Mouse (Mus musculus): ENCODE measurements at regions not wholly inside any gene's neighbourhood (a gene's known extent, or its start where the extent isn't known, plus 50 kb on each side); places are given as distances from the start of the nearest gene placed in this dataset.

GRCm38 (mm10) chr14:25325887-25326286 lies 133.1 kb upstream of the Zmiz1 start:
- no peak for DNase-seq (ENCODE audit: low spot score)
- 80% methylated on average over 3 of the region's 3 CpGs for WGBS
- Histone ChIP-seq H3K36me3 (ENCODE audit: control insufficient read depth, insufficient read depth, low read length) (no peaks in the 10 kb centered on the region), H3K4me1 (replicated peaks; ENCODE audit: control insufficient read depth, insufficient read depth, low read length) (no peaks in the 10 kb centered on the region), H3K27me3 (ENCODE audit: control insufficient read depth, insufficient read depth, low read length) (no peaks in the 10 kb centered on the region), H3K27ac (ENCODE audit: low read depth, low read length) (no peak overlapping the region), H3K9me3 (ENCODE audit: control insufficient read depth, low read length) (no peaks in the 10 kb centered on the region), H3K4me2 (replicated peaks; ENCODE audit: low read depth, low read length) (no peak overlapping the region), H3K4me3 (ENCODE audit: low read depth, low read length) (no peak overlapping the region), H3K9ac (ENCODE audit: low read depth, low read length) (no peak overlapping the region)
- no peak for ATAC-seq (ENCODE audit: low FRiP score)

- WGBS: 78% methylated on average over 5 of the region's 5 CpGs
- DNase-seq (ENCODE audit: low spot score): no peak
- Histone ChIP-seq H3K4me2 (replicated peaks; ENCODE audit: low read depth, low read length) (no peak overlapping the region), H3K27me3 (ENCODE audit: control insufficient read depth, insufficient read depth, low read length) (no peaks in the 10 kb centered on the region), H3K36me3 (ENCODE audit: control insufficient read depth, insufficient read depth, low read length) (no peaks in the 10 kb centered on the region), H3K4me1 (replicated peaks; ENCODE audit: control insufficient read depth, insufficient read depth, low read length) (no peaks in the 10 kb centered on the region), H3K9me3 (ENCODE audit: control insufficient read depth, low read length) (no peaks in the 10 kb centered on the region), H3K27ac (ENCODE audit: low read depth, low read length) (no peak overlapping the region), H3K9ac (ENCODE audit: low read depth, low read length) (no peak overlapping the region), H3K4me3 (ENCODE audit: low read depth, low read length) (no peak overlapping the region)
- no peak for ATAC-seq (ENCODE audit: low FRiP score)
Measured at GRCm38 (mm10) chr14:25328230-25328629, 130.8 kb upstream of the Zmiz1 start.

DNA sequence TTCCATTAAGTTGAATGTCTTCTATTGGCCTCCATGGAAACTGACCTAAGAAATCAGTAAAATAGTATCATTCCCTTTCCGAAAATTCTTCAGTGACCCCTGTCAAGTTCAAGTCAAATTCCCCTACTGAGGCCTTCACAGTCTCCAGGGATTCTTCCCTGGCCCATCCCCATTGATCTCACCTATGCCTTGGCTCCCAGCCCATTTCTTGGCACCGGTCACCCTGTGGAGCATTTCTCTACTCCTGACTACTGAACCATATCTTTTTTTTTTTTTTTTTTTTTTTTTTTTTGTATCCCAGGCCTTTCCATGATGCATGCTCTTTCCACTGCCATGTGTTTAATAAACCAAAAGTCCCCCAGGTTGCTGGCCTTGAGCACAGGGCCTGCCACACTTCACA lies 124.8 kb upstream of the Zmiz1 start:
- ATAC-seq (ENCODE audit: low FRiP score) (no peak), DNase-seq (ENCODE audit: low spot score) (no peak)
- no peaks in the 10 kb centered on the region for H3K36me3 ChIP-seq (ENCODE audit: control insufficient read depth, insufficient read depth, low read length)
- H3K27me3 ChIP-seq (ENCODE audit: control insufficient read depth, insufficient read depth, low read length): no peaks in the 10 kb centered on the region
- H3K4me2 ChIP-seq (replicated peaks; ENCODE audit: low read depth, low read length): no peak overlapping the region
- no peaks in the 10 kb centered on the region for H3K9me3 ChIP-seq (ENCODE audit: control insufficient read depth, low read length)
- no peak overlapping the region for H3K9ac ChIP-seq (ENCODE audit: low read depth, low read length)
- H3K4me1 ChIP-seq (replicated peaks; ENCODE audit: control insufficient read depth, insufficient read depth, low read length): peaks cover 5% of the 10 kb centered on the region
- WGBS: 96% methylated on average over 2 of the region's 2 CpGs
- H3K27ac ChIP-seq (ENCODE audit: low read depth, low read length): no peak overlapping the region
- no peak overlapping the region for H3K4me3 ChIP-seq (ENCODE audit: low read depth, low read length)

GRCm38 (mm10) chr14:25336875-25337274 lies 122.1 kb upstream of the Zmiz1 start:
- H3K27me3 ChIP-seq (ENCODE audit: control insufficient read depth, insufficient read depth, low read length): no peaks in the 10 kb centered on the region
- no peak overlapping the region for H3K27ac ChIP-seq (ENCODE audit: low read depth, low read length)
- 92% methylated on average over 1 of the region's 1 CpGs for WGBS
- ATAC-seq (ENCODE audit: low FRiP score) (no peak), DNase-seq (ENCODE audit: low spot score) (no peak)
- no peaks in the 10 kb centered on the region for H3K9me3 ChIP-seq (ENCODE audit: control insufficient read depth, low read length)
- no peak overlapping the region for H3K4me2 ChIP-seq (replicated peaks; ENCODE audit: low read depth, low read length)
- H3K4me1 ChIP-seq (replicated peaks; ENCODE audit: control insufficient read depth, insufficient read depth, low read length): peaks cover 7% of the 10 kb centered on the region
- H3K36me3 ChIP-seq (ENCODE audit: control insufficient read depth, insufficient read depth, low read length): no peaks in the 10 kb centered on the region
- no peak overlapping the region for H3K9ac ChIP-seq (ENCODE audit: low read depth, low read length)
- H3K4me3 ChIP-seq (ENCODE audit: low read depth, low read length): no peak overlapping the region

GRCm38 (mm10) chr14:25338404-25339051 lies 120.5 kb upstream of the Zmiz1 start:
- Histone ChIP-seq H3K9me3 (ENCODE audit: control insufficient read depth, low read length) (no peaks in the 10 kb centered on the region), H3K4me3 (ENCODE audit: low read depth, low read length) (no peak overlapping the region), H3K4me1 (replicated peaks; ENCODE audit: control insufficient read depth, insufficient read depth, low read length) (peaks cover 9% of the 10 kb centered on the region), H3K36me3 (ENCODE audit: control insufficient read depth, insufficient read depth, low read length) (no peaks in the 10 kb centered on the region), H3K4me2 (replicated peaks; ENCODE audit: low read depth, low read length) (no peak overlapping the region), H3K27me3 (ENCODE audit: control insufficient read depth, insufficient read depth, low read length) (no peaks in the 10 kb centered on the region), H3K9ac (ENCODE audit: low read depth, low read length) (peak overlapping the region; percentile 15; the same call in 1 of the 2 replicates), H3K27ac (ENCODE audit: low read depth, low read length) (peak overlapping the region; percentile 51)
- WGBS: 32% methylated on average over 9 of the region's 9 CpGs
- DNase-seq (ENCODE audit: low spot score) (peak; percentile 58), ATAC-seq (ENCODE audit: low FRiP score) (peak; percentile 57)

GRCm38 (mm10) chr14:25340845-25341244 lies 118.1 kb upstream of the Zmiz1 start:
- no peak overlapping the region for H3K27ac ChIP-seq (ENCODE audit: low read depth, low read length)
- H3K36me3 ChIP-seq (ENCODE audit: control insufficient read depth, insufficient read depth, low read length): no peaks in the 10 kb centered on the region
- DNase-seq (ENCODE audit: low spot score) (no peak), ATAC-seq (ENCODE audit: low FRiP score) (no peak)
- H3K9me3 ChIP-seq (ENCODE audit: control insufficient read depth, low read length): no peaks in the 10 kb centered on the region
- 82% methylated on average over 9 of the region's 9 CpGs for WGBS
- H3K9ac ChIP-seq (ENCODE audit: low read depth, low read length): no peak overlapping the region
- H3K4me3 ChIP-seq (ENCODE audit: low read depth, low read length): no peak overlapping the region
- H3K4me2 ChIP-seq (replicated peaks; ENCODE audit: low read depth, low read length): no peak overlapping the region
- H3K27me3 ChIP-seq (ENCODE audit: control insufficient read depth, insufficient read depth, low read length): no peaks in the 10 kb centered on the region
- peaks cover 9% of the 10 kb centered on the region for H3K4me1 ChIP-seq (replicated peaks; ENCODE audit: control insufficient read depth, insufficient read depth, low read length)

DNA sequence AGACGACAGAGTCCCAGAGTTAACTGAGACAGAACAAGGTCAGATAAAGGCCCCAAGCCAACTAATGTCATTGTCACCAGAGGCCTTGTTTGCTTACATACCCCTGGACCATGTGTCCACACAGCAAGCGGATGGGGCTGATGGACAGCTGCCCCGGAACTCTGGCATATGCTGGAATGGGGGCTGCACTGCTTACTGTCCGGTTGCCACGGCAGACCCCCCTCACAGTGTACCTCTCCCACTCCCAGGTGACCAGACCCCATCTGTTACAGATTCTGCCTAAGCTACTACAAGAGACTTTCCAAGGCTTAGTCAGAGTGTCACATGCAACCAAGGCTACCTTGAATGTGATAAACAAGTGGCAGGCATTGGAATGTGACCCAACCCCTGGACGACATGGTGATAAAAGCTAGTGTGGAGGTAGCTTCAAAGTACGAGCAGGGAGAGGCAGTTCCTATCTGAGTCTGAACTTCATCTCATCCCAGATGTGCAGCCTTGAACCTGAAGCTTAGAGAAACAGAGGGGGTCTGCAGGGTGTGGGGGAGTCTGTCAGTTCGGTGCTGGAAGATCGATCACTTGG lies 117.0 kb upstream of the Zmiz1 start:
- DNase-seq (ENCODE audit: low spot score): no peak
- Histone ChIP-seq H3K27ac (ENCODE audit: low read depth, low read length) (no peak overlapping the region), H3K9me3 (ENCODE audit: control insufficient read depth, low read length) (no peaks in the 10 kb centered on the region), H3K9ac (ENCODE audit: low read depth, low read length) (no peak overlapping the region), H3K4me2 (replicated peaks; ENCODE audit: low read depth, low read length) (no peak overlapping the region), H3K4me1 (replicated peaks; ENCODE audit: control insufficient read depth, insufficient read depth, low read length) (peaks cover 9% of the 10 kb centered on the region), H3K36me3 (ENCODE audit: control insufficient read depth, insufficient read depth, low read length) (no peaks in the 10 kb centered on the region), H3K27me3 (ENCODE audit: control insufficient read depth, insufficient read depth, low read length) (no peaks in the 10 kb centered on the region), H3K4me3 (ENCODE audit: low read depth, low read length) (no peak overlapping the region)
- ATAC-seq (ENCODE audit: low FRiP score): no peak
- WGBS: 62% methylated on average over 9 of the region's 9 CpGs

DNA sequence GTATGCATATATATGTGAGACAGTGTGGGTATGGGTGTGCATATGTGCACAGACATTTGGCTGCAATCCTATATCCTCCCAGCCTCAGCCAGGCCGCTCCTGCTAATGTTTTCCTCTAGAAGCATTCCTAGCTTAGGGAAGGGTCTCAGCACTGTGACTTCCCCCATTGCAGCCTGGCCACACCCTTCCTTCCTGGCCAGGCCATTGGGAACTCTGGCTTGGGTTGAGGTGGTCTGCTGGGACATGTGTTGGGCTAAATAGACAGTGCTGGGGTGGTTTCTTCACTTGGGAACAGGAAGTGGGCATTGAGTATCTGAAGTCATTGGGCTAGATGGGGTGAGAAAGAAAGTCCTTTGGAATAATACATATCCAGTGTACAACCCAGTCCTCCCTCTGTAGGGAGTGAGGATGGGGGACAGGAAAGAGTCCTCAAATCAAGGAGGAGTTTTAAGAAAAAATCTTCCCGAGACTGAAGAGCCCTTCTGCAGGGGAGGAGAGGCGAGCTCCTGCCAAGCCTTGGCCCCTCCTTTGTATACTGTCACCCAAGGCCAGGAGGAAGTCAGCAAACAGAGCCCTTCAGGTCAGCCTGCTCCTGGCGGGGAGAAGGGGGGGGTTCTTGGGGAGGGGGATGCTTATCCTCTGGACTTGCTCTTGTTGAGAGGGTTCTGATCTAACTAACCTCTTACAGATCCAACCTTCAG lies 116.0 kb upstream of the Zmiz1 start:
- H3K27ac ChIP-seq (ENCODE audit: low read depth, low read length): no peak overlapping the region
- no peaks in the 10 kb centered on the region for H3K9me3 ChIP-seq (ENCODE audit: control insufficient read depth, low read length)
- H3K4me3 ChIP-seq (ENCODE audit: low read depth, low read length): no peak overlapping the region
- H3K36me3 ChIP-seq (ENCODE audit: control insufficient read depth, insufficient read depth, low read length): no peaks in the 10 kb centered on the region
- no peak overlapping the region for H3K9ac ChIP-seq (ENCODE audit: low read depth, low read length)
- ATAC-seq (ENCODE audit: low FRiP score) (no peak), DNase-seq (ENCODE audit: low spot score) (no peak)
- H3K4me2 ChIP-seq (replicated peaks; ENCODE audit: low read depth, low read length): no peak overlapping the region
- WGBS: 70% methylated on average over 4 of the region's 4 CpGs
- H3K4me1 ChIP-seq (replicated peaks; ENCODE audit: control insufficient read depth, insufficient read depth, low read length): peaks cover 9% of the 10 kb centered on the region
- no peaks in the 10 kb centered on the region for H3K27me3 ChIP-seq (ENCODE audit: control insufficient read depth, insufficient read depth, low read length)

DNA sequence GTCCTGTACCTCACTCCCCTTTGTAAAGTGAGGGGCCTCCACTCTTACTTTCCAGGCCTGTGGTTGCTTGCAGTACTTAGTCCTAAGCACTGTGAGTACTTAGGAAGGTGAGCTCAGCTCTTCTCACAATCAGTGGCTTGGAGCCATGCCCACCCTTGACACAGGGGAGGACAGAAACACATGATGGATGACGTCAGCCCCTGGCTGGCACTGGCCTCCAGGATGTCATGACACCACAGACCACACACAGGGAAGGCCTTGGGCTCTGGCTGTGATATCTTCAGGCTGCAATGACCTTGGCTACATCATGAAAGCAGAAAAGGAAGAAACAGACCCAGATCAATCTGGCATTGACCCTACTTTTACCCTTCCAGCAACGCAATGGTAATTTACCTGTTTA lies 113.0 kb upstream of the Zmiz1 start:
- H3K9me3 ChIP-seq (ENCODE audit: control insufficient read depth, low read length): no peaks in the 10 kb centered on the region
- DNase-seq (ENCODE audit: low spot score) (no peak), ATAC-seq (ENCODE audit: low FRiP score) (no peak)
- no peaks in the 10 kb centered on the region for H3K27me3 ChIP-seq (ENCODE audit: control insufficient read depth, insufficient read depth, low read length)
- H3K9ac ChIP-seq (ENCODE audit: low read depth, low read length): no peak overlapping the region
- H3K36me3 ChIP-seq (ENCODE audit: control insufficient read depth, insufficient read depth, low read length): no peaks in the 10 kb centered on the region
- WGBS: 61% methylated on average over 2 of the region's 2 CpGs
- H3K4me3 ChIP-seq (ENCODE audit: low read depth, low read length): no peak overlapping the region
- H3K27ac ChIP-seq (ENCODE audit: low read depth, low read length): no peak overlapping the region
- no peak overlapping the region for H3K4me2 ChIP-seq (replicated peaks; ENCODE audit: low read depth, low read length)
- peaks cover 4% of the 10 kb centered on the region; the same call in 1 of the 2 replicates for H3K4me1 ChIP-seq (replicated peaks; ENCODE audit: control insufficient read depth, insufficient read depth, low read length)
